Mouse (Mus musculus) heart, embryonic 10.5 days (tissue): ENCODE data around the gene Musk. TPM values are rescaled to one million over a fixed set of nuclear protein-coding genes. Genes with fewer than 3 reads are reported as not detected.
"Not testable (repeated sequence)": the region's sequence is repeated elsewhere in the genome, so short reads cannot be mapped to it uniquely, and the experiment has no call there.

Experiments
- DNase-seq: peaks from one replicate; pipeline ENCODE4 v3.0.0-alpha.2; 2017; ENCODE audit warnings: low spot score
- H3K27ac ChIP-seq: fragments of 300-500 bp; sonication (generic); 2 replicates; pipeline ENCODE4 v1.5.1; 2016; ENCODE audit warnings: mild to moderate bottlenecking
- H3K27me3 ChIP-seq: fragments of 300-500 bp; sonication (generic); 2 replicates; pipeline ENCODE4 v1.6.1; 2016; ENCODE audit warnings: mild to moderate bottlenecking; ENCODE audit not compliant: poor library complexity, insufficient read depth, severe bottlenecking
- H3K36me3 ChIP-seq: fragments of 300-500 bp; sonication (generic); 2 replicates; pipeline ENCODE4 v1.6.1; 2016; ENCODE audit warnings: mild to moderate bottlenecking, moderate library complexity
- H3K4me1 ChIP-seq: fragments of 300-500 bp; sonication (generic); 2 replicates; pipeline ENCODE4 v1.6.1; 2016; ENCODE audit warnings: mild to moderate bottlenecking
- H3K4me3 ChIP-seq: fragments of 300-500 bp; sonication (generic); 2 replicates; pipeline ENCODE4 v1.5.1; 2016; ENCODE audit warnings: mild to moderate bottlenecking, moderate library complexity
- H3K9me3 ChIP-seq: fragments of 300-500 bp; sonication (generic); 2 replicates; pipeline ENCODE4 v1.6.1; 2016; ENCODE audit warnings: mild to moderate bottlenecking, moderate library complexity
- WGBS: fragments of 180-500 bp; shearing (Covaris S2); methylation state at CpG from one replicate; pipeline ENCODE4 v1.1.7; 2016; 5-methylcytosine and 5-hydroxymethylcytosine counted together
- polyA plus RNA-seq: library from polyadenylated mRNA; unstranded; fragments of >200 nt; fragmentation: Nextera tagmentation; extraction: Ambion mirVana; gene quantifications from 2 replicates; pipeline ENCODE4 v1.2.1, GENCODE M21; 2016

The Musk gene
- 0.05 TPM in 1 of 2 replicates, not detected in the other for polyA plus RNA-seq

DNA sequence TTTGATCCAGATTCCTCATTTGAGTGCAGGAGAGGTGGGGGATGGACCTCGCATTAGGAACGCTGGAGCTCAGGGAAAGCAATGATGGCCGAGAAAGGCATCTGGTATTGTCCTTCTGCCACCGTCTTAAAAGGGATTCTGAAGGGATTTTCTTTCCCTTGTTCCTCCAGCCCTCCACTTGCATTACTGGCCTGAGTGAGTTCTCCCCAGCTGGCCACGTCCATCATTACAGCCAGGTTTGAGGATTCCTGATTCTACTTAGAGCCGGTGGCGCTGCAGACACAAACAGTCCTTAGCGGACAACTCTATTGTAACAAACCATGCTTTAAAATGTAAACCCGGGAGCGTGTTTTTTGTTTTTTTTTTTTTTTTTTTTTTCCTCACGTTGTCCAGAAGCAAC, at the start of gene Musk:
TSS of gene Musk (plus strand) at position 274 of the 400 bp plus-strand sequence.
- Histone ChIP-seq H3K36me3 (no peaks in the 10 kb centered on the region), H3K4me3 (no peak within 1 kb of the TSS), H3K27ac (no peak within 1 kb of the TSS), H3K27me3 (no peaks in the 10 kb centered on the region), H3K4me1 (0 out of 2 replicates have a peak, but pooled peaks cover 4% of the 10 kb centered on the region), H3K9me3 (no peaks in the 10 kb centered on the region)
- no peak for DNase-seq
- WGBS: 76% methylated on average over 11 of the region's 11 CpGs

DNA sequence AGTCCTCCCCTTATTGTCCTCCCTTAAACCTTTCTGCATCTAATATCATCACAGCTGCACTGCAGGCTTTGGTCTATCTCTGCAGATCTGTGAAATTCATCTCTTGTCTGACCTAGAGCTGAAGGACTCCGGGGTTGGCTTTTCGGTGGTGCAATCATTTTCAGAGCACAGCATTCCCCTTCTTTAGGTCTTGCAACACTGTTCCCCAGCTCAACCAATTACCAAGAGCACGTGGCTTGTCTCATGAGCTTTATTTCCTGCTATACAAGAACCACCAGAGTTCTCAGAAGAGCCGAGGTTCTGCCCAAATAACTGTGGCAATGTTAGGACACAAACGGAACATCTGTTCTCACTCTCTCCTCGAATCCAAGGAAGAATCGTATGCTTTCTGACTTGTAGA, 45.3 kb upstream of the Musk start:
- Histone ChIP-seq H3K36me3 (no peaks in the 10 kb centered on the region), H3K4me3 (no peak overlapping the region), H3K9me3 (no peaks in the 10 kb centered on the region), H3K4me1 (no peaks in the 10 kb centered on the region), H3K27ac (no peak overlapping the region), H3K27me3 (no peaks in the 10 kb centered on the region)
- no peak for DNase-seq
- 81% methylated on average over 7 of the region's 7 CpGs for WGBS

DNA sequence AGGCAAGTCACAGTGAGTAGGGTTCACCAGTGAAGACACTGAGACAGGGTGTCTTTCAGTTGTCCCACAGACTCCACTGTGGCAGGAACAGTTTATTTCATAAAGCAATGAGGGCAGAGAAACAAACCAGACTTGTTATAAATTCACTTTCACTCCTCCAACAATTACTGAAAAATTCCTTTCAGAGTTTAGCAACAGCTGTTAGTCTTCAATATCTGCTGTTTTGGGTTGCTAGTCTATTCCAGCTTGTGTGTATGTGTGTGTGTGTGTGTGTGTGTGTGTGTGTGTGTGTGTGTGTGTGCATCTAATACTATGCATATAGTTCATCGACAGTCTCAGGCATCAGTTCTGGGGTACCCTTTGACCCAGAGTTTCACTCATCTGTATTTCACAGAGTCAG, 40.2 kb upstream of the Musk start:
- WGBS: 67% methylated on average over 1 of the region's 1 CpGs
- Histone ChIP-seq H3K27ac (no peak overlapping the region), H3K9me3 (no peaks in the 10 kb centered on the region), H3K4me1 (no peaks in the 10 kb centered on the region), H3K27me3 (no peaks in the 10 kb centered on the region), H3K36me3 (no peaks in the 10 kb centered on the region), H3K4me3 (no peak overlapping the region)
- no peak for DNase-seq

DNA sequence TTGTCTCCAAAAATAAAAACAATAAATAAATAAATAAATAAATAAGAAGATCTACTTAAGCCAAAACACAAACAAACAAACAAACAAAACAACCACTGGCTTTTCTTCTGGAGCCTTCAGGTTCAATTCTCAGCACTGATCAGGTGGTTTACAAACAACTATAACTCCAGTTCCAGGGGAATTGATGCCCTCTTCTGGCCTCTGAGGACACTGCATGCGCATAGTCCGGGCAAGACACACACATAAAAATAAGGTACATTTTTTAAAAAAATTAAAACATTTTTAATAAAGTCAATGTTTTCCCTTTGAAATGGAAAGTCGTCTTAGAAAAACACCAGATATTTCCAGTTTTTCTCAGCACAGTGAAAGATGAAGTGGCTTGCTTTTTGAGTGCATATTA, 33.4 kb upstream of the Musk start:
- 84% methylated on average over 3 of the region's 3 CpGs for WGBS
- H3K9me3 ChIP-seq: no peaks in the 10 kb centered on the region
- H3K4me1 ChIP-seq: no peaks in the 10 kb centered on the region
- H3K27ac ChIP-seq: no peak overlapping the region
- H3K36me3 ChIP-seq: no peaks in the 10 kb centered on the region
- DNase-seq: no peak
- no peaks in the 10 kb centered on the region for H3K27me3 ChIP-seq
- no peak overlapping the region for H3K4me3 ChIP-seq

DNA sequence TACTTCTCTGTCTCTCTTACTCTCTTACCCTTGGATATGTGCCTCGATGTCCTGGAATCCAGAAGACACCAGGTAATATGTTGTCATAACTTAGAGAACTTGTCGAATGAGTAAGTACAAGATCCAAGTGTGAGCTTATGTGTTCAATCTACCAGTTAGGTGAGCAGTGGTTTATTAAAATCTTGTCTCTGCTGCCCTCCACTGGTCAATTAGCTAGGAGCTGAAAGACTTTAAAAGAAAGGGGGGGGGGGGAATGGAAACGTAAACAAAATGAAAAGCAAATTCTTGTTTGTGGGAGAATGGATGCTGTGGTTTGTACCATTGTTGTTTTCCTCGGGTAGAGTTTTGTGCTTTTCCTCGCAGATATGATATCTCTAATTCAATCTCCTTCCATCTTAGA, 32.4 kb upstream of the Musk start:
- Histone ChIP-seq H3K36me3 (no peaks in the 10 kb centered on the region), H3K27ac (no peak overlapping the region), H3K4me1 (no peaks in the 10 kb centered on the region), H3K4me3 (no peak overlapping the region), H3K9me3 (no peaks in the 10 kb centered on the region), H3K27me3 (no peaks in the 10 kb centered on the region)
- 31% methylated on average over 5 of the region's 5 CpGs for WGBS
- no peak for DNase-seq

DNA sequence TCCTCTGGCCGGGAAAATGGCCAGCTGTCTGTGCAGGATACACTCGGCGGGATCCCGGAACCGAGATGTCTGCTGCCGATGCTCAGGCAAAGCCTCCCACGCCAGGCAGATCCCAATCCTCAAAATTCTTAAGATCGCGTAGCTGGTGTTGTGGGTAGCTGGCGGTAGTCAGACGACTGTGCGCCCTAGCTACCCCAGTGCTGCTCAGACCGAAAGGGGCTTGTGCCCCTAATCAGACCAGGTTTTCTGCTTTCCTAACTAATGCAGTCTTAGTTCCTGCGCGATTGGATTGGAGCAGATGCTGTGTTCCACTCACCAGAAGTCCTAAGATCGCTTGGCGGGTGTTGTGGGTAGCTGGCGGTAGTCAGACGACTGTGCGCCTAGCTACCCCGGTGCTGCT, 25.0 kb upstream of the Musk start:
- not testable (repeated sequence) for H3K4me3 ChIP-seq, H3K9me3 ChIP-seq, H3K4me1 ChIP-seq, DNase-seq, H3K27me3 ChIP-seq, H3K27ac ChIP-seq, H3K36me3 ChIP-seq
- 84% methylated on average over 21 of the region's 21 CpGs for WGBS

DNA sequence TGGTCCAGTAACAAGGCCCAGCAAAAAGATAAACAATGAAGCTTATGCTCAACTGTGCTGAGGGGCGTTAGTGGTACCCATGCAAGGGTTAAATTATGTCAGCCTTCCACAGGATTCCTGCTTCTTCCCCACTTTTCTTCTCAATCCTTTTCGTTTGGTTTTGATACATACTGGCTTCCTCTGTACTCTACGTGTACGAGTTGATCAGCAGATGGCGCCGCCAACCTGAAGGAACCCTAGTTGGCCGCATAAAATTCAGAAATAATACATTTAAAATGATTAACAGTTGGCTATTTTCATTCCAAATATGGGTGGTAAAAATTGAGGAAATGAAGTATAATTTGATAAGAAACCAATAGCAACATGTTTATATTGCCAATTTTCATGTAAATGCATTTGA, 19.5 kb upstream of the Musk start:
- 59% methylated on average over 7 of the region's 7 CpGs for WGBS
- H3K9me3 ChIP-seq: no peaks in the 10 kb centered on the region
- no peak overlapping the region for H3K4me3 ChIP-seq
- no peak overlapping the region for H3K27ac ChIP-seq
- H3K27me3 ChIP-seq: no peaks in the 10 kb centered on the region
- H3K36me3 ChIP-seq: no peaks in the 10 kb centered on the region
- H3K4me1 ChIP-seq: no peaks in the 10 kb centered on the region
- DNase-seq: no peak

DNA sequence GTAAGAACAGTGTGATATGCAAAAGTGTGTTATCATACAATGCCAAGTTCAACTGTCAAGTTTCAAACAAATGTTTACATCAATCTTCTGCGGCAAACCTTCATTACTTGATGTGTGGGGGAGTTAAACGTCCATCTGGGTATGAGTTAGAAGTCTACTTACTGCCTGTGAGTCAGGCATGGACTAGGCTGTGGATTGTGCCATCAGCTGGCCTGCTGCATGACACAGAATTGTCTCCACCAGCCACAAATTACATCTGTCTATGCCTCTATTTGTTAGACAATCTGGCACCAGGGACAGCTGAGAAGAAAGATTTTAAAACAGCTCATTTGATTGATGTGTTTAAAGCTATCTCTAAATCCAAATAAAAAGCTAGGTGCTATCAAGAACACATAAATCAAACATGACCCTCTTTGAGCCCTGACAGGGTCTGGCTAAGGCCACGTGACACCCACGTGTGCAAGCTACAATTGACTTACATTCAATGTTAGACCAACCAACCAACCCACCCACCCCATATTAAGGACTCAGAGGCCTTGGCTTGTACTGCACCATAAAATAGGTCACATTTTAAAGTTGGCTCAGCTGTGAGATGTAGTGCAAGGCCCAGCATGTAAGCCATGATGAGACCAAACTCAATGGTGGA, 16.7 kb upstream of the Musk start:
- Histone ChIP-seq H3K4me1 (no peaks in the 10 kb centered on the region), H3K27ac (no peak overlapping the region), H3K36me3 (no peaks in the 10 kb centered on the region), H3K4me3 (no peak overlapping the region), H3K9me3 (no peaks in the 10 kb centered on the region), H3K27me3 (no peaks in the 10 kb centered on the region)
- 62% methylated on average over 4 of the region's 4 CpGs for WGBS
- DNase-seq: no peak

DNA sequence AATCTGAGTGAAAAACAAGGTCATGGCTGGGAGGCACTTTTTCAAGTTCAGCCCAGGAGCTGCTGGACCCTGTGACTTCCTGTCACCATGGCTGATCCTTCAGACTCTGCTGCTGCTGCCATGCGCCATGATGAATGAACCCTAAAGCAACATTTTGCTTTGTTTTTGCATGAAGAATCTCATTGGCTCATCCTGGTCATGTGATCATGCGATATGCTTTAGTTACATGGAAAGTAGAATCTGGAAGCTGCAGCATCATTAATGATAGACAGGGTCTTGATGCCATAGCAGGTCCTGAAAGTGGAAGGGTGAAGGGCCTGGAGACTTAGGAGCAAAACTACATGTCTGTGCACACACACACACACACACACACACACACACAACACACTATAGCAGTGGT, 15.8 kb upstream of the Musk start:
- Histone ChIP-seq H3K9me3 (no peaks in the 10 kb centered on the region), H3K36me3 (no peaks in the 10 kb centered on the region), H3K27me3 (no peaks in the 10 kb centered on the region), H3K4me1 (no peaks in the 10 kb centered on the region), H3K27ac (no peak overlapping the region), H3K4me3 (no peak overlapping the region)
- no peak for DNase-seq
- 92% methylated on average over 2 of the region's 2 CpGs for WGBS

DNA sequence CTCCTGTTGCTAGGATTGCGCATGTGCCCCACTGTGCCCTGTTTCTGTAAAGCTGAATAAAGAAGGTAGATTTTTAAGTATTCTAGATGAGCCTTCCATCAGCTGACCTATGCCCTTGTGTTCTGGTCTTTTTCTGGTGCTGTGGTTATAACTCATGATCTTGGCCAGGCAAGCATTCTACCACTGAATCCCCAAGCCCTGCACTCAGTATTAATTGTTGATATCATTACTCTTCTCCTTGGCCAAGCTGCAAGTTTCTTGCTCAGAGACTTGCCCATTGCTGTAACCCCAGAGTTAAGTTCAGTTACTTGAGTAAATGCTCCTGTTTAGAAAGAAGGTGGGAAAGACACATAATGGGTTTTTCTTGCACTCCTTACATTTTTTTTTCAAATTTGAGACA, 14.8 kb upstream of the Musk start:
- no peak overlapping the region for H3K27ac ChIP-seq
- WGBS: 90% methylated on average over 1 of the region's 1 CpGs
- no peak for DNase-seq

DNA sequence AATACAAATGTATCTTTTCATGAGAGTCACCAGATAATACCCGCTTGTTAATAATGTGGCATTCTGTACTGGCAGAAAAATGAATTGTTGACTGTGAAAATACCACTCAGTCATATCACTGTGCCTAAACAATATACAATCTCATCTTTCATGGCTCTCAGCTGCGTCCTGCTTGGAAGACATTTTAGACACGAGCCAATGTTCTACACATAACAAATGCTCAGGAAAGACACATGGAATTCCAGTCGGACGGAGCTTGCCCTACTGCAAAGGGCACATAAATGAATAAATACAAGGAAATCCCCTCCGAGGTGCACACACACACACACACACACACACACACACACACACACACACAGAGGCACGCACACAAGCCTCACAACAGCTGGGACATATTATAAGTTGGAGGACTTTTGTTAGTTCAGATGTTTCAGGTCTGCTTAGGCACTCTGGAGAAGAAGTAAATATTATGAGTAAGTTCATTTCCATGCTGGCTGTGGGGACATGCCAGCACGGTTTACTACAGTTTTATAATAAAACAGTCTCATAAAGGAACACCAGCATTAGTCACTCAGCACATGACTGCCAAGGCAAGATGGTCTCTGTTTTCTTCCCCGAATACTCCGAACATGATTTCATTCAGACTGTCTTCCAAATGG, 14.1 kb upstream of the Musk start:
- Histone ChIP-seq H3K9me3 (no peaks in the 10 kb centered on the region), H3K4me3 (no peak overlapping the region), H3K27ac (no peak overlapping the region), H3K27me3 (no peaks in the 10 kb centered on the region), H3K4me1 (no peaks in the 10 kb centered on the region), H3K36me3 (no peaks in the 10 kb centered on the region)
- DNase-seq: no peak
- WGBS: 77% methylated on average over 10 of the region's 10 CpGs

More for the DNA sequence above, 14.8 kb upstream of the Musk start:
- no peaks in the 10 kb centered on the region for H3K9me3 ChIP-seq
- H3K36me3 ChIP-seq: no peaks in the 10 kb centered on the region
- H3K4me3 ChIP-seq: no peak overlapping the region
- no peaks in the 10 kb centered on the region for H3K4me1 ChIP-seq
- no peaks in the 10 kb centered on the region for H3K27me3 ChIP-seq

DNA sequence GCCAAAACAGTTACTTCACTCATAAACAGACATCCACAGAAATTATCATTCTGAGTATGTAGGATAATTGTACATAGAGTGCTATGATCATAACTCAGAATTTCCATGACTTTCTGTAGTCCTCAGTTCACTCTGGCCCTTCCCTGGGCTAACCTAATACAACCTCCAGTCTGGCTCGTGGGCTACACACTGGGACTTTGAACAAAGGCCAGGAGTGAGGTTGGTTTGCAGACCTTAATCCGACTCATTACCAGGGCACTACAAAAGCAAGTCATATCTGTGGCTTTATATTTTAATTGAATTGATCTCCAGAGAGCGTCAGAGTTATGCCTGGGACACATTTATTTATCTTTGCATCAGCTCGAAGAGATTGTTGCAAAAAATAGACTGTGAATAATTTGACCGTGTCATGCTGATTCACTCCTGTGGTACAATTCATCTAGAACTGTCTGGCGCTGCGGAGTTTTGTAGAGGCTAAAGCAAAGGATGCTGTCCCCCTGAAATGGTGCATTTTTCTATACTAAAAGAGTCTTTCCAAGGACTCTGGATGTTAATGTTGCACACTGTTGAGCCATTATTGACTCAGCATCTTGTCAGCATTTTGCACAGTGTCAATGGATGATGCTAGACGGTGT, 10.4 kb upstream of the Musk start:
- H3K9me3 ChIP-seq: no peaks in the 10 kb centered on the region
- no peaks in the 10 kb centered on the region for H3K36me3 ChIP-seq
- H3K4me1 ChIP-seq: 0 out of 2 replicates have a peak, but pooled peaks cover 3% of the 10 kb centered on the region
- no peak overlapping the region for H3K4me3 ChIP-seq
- no peak for DNase-seq
- no peaks in the 10 kb centered on the region for H3K27me3 ChIP-seq
- WGBS: 86% methylated on average over 8 of the region's 8 CpGs
- H3K27ac ChIP-seq: no peak overlapping the region

DNA sequence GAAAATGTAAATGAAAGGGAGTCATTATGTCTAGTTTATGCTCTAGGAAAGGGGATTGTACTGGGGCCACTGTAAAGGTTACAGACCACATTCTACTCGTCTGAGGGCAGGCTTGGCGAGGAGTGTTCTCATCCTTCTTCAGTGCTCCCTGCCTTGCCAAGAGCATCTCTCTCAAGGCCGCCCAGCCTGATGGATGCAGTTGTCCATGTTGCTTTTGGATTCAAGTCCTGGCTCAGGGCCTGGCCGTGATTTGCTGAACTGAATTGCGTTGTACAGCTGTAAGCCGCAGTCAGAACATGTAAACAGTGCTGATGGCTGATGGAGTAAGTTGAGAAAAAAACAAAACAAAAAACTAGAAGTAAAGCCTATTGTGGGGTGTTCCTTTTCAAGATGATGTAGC, 7.4 kb upstream of the Musk start:
- no peaks in the 10 kb centered on the region for H3K27me3 ChIP-seq
- 86% methylated on average over 6 of the region's 6 CpGs for WGBS
- no peak overlapping the region for H3K27ac ChIP-seq
- no peak for DNase-seq
- H3K9me3 ChIP-seq: no peaks in the 10 kb centered on the region
- H3K4me1 ChIP-seq: 0 out of 2 replicates have a peak, but pooled peaks cover 3% of the 10 kb centered on the region
- no peaks in the 10 kb centered on the region for H3K36me3 ChIP-seq
- no peak overlapping the region for H3K4me3 ChIP-seq
